8 mouse cellular contexts compared by ENCODE assay signal in the genomic region with DNA sequence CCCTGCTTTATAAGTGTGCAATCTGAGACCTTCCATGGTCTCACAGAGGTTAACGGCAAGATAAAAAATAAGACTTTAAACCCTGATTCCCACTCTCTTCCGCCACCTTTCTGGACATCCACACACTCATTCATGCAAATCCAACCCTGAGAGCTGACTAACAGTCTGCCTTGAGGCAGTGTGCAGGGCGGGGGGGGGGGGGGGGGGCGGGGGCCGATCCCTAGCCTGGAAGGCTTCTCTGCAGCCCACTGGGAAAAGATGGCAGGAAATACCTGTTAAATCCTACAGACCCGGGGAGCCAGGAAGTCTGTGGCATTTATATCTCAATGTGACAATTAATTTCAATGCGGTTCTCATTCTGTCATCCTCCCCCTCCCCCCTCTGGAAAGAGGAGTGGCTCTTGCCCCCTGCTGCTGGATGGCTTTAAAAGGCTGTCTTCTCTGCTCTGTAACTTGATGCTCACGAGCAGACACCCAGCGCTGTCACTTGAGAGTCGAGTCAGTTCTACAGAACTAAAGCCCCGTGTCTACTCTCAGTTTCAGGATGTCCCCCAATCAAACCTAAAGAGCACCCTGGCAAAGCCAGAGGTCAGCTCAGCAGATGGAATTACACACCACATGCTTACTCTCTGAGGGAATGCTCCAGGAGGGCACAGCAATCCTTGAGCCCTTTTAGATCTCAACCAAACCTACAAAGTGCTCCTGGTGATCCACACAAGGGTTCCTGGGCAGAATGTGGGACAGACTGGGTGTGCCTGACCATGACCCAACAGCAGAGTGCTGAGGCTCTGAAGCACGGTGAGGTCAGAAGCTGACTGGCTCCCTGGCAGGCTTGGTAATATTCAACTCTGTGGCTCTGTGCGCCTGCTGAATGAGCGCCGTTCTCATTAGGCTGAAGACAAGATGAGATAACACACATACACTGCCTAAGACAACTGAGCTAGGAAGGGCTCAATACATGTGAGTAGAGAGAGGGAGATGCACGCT. TPM values are rescaled to one million over a fixed set of nuclear protein-coding genes. Genes with fewer than 3 reads are reported as not detected.
A peak's percentile ranks its signal among the peaks of the same experiment; 100 is the strongest.
DNase-seq lines count a peak whose midpoint lies in the region; TF ChIP-seq lines count a peak whose summit lies in the region.

No protein-coding gene starts in this region.

- no peak overlapping the region for H3K4me3 ChIP-seq in ES-E14 (ENCODE audit: insufficient read depth in 1 of 2, low read depth in 1 of 2, low read length in 2 of 2, poor library complexity in 1 of 2, severe bottlenecking in 1 of 2)

- peaks cover 5 to 23% of the 10 kb centered on the region in 2 experiments; a peak in 2 of 4 replicates for H3K4me1 ChIP-seq in ES-E14 (ENCODE audit: control insufficient read depth in 2 of 2, insufficient read depth in 2 of 2, low read length in 2 of 2, poor library complexity in 1 of 2)

- DNase-seq in ES-E14 (ENCODE audit: low read depth, low spot score), result peak; percentile 75
- peak; percentile 50 to 61 for DNase-seq in adrenal gland, postnatal 36 days
- peak; percentile 28 to 52 for DNase-seq in gastrocnemius, adult 8-10 months (ENCODE audit: low spot score in 2 of 2)
- peak; percentile 27 to 55 for DNase-seq in kidney, postnatal 25 days
- peak; percentile 52 for DNase-seq in neural tube, embryonic 10.5 days (ENCODE audit: extremely low spot score, low spot score)
- no peak for DNase-seq in testis, postnatal 14 days (ENCODE audit: low spot score)
- no peak for DNase-seq in left cerebral cortex, adult 9 months (ENCODE audit: low spot score in 2 of 2)
- DNase-seq in right cerebral cortex, postnatal 14 days, result no peak

- in situ Hi-C loops in ES-E14 (cut with MboI; ENCODE audit: low sequenced_read_pairs in 2 of 2, unreplicated experiment in 2 of 2), result no loop called here

- peak overlapping the region; percentile 43; the same call in 1 of the 2 replicates for H3K27ac ChIP-seq in ES-E14 (ENCODE audit: insufficient read depth, low read depth, low read length, poor library complexity, severe bottlenecking)

- no peak overlapping the region for H3K9ac ChIP-seq in ES-E14 (ENCODE audit: insufficient read depth, low read depth, low read length, poor library complexity, severe bottlenecking)

- H3K36me3 ChIP-seq in ES-E14 (ENCODE audit: control insufficient read depth, insufficient read depth, low read length, poor library complexity, severe bottlenecking), result peaks cover 2% of the 10 kb centered on the region; the same call in 1 of the 2 replicates

- no peaks in the 10 kb centered on the region for H3K9me3 ChIP-seq in ES-E14 (ENCODE audit: control insufficient read depth, insufficient read depth, low read depth, low read length)

TF ChIP-seq in ES-E14, 5 proteins besides CTCF, POLR2A, EP300 and RAD21:
- no peak for TF ChIP-seq HCFC1 (IDR thresholded peaks at IDR 0.05; ENCODE audit: borderline replicate concordance, insufficient read depth, low read length)

RNA-seq across cellular contexts. Expression of gene Rnf157, which starts 25.5 kb away (rescaled TPM):
- total RNA-seq in ES-E14 (2012; rRNA removed), result 3.7 and 6.1 TPM in 2 replicates
- 1 to 10 TPM; 8.1 TPM for total RNA-seq in adrenal gland, postnatal 36 days (2021)
- 10 to 100 TPM; 23.0 to 29.5 (median 24.2) TPM for total RNA-seq in gastrocnemius, adult 8-10 months (2022)

RNA-seq across cellular contexts. Expression of gene Ubald2, which starts 46.5 kb away (rescaled TPM):
- 106 and 117 TPM in 2 replicates for total RNA-seq in ES-E14 (2012; rRNA removed)
- total RNA-seq in adrenal gland, postnatal 36 days (2021), result 10 to 100 TPM; 30.9 to 42.6 TPM
- total RNA-seq in gastrocnemius, adult 8-10 months (2022), result 10 to 100 TPM; 35.1 to 63.5 (median 47.7) TPM

RNA-seq across cellular contexts. Expression of gene Foxj1, which starts 52.2 kb away (rescaled TPM):
- total RNA-seq in ES-E14 (2012; rRNA removed), result 0.67 and 1.2 TPM in 2 replicates
- total RNA-seq in adrenal gland, postnatal 36 days (2021), result under 1 TPM in 1 of 2 experiments, not detected in 1; 0.10 TPM
- not detected for total RNA-seq in gastrocnemius, adult 8-10 months (2022)

Comparison
In these comparisons a context has a peak if more than half of its experiments do, and no peak if none do; other contexts are left out.
1. DNase-seq: peak in ES-E14 (single experiment), adrenal gland, postnatal 36 days (2 of 2), gastrocnemius, adult 8-10 months (2 of 2), kidney, postnatal 25 days (2 of 2) and neural tube, embryonic 10.5 days (single experiment); none in testis, postnatal 14 days (single experiment), left cerebral cortex, adult 9 months (0 of 2) and right cerebral cortex, postnatal 14 days (single experiment).